ENCODE assay signal across 23 mouse cellular contexts in genomic region chr10:76023921-76024320, GRCm38 (mm10).
"Had no signal": no experiment of that assay in that cellular context is flagged by ENCODE, and none has a peak within 500 bp of the region (broad histone marks: within the 10 kb centered on the region; RNA-seq: fewer than 3 reads in every experiment).

No protein-coding gene starts in this region.

- H3K4me2 ChIP-seq: lung, embryonic 15.5 days; midbrain, embryonic 11.5 days; midbrain, embryonic 13.5 days; neural tube, embryonic 13.5 days; neural tube, embryonic 15.5 days; stomach, embryonic 15.5 days had no signal

- ATAC-seq: lung, postnatal 0 days; midbrain, embryonic 13.5 days; midbrain, embryonic 16.5 days had no signal

- H3K36me3 ChIP-seq: lung, embryonic 15.5 days; midbrain, embryonic 13.5 days; neural tube, embryonic 13.5 days; neural tube, embryonic 15.5 days; stomach, embryonic 15.5 days had no signal

- H3K9ac ChIP-seq: lung, embryonic 15.5 days; midbrain, embryonic 13.5 days; neural tube, embryonic 13.5 days; neural tube, embryonic 15.5 days; stomach, embryonic 15.5 days had no signal

- H3K9me3 ChIP-seq: lung, embryonic 15.5 days; neural tube, embryonic 15.5 days; stomach, embryonic 15.5 days had no signal

- H3K4me1 ChIP-seq: midbrain, embryonic 13.5 days; neural tube, embryonic 13.5 days; neural tube, embryonic 15.5 days; stomach, embryonic 15.5 days had no signal

- H3K27me3 ChIP-seq: lung, embryonic 15.5 days; megakaryocyte, embryonic 14.5 days; midbrain, embryonic 13.5 days; neural tube, embryonic 13.5 days; neural tube, embryonic 15.5 days; stomach, embryonic 15.5 days had no signal

- H3K27ac ChIP-seq: lung, embryonic 15.5 days; macrophage; midbrain, embryonic 13.5 days; neural tube, embryonic 13.5 days; neural tube, embryonic 15.5 days; stomach, embryonic 15.5 days; stomach, postnatal 0 days had no signal

- DNase-seq: lung, adult 2 months; lung, postnatal 14 days; lung, postnatal 36 days; retina, postnatal 1 day; right cerebral cortex, adult 18-20 months; right cerebral cortex, postnatal 25 days; right cerebral cortex, postnatal 4 days; spleen, adult 18-20 months; thymus, adult 2 months; thymus, postnatal 25 days; thymus, postnatal 4 days had no signal

- H3K4me3 ChIP-seq: lung, embryonic 15.5 days; megakaryocyte, embryonic 14.5 days; midbrain, embryonic 13.5 days; myocyte; neural tube, embryonic 13.5 days; neural tube, embryonic 15.5 days; stomach, embryonic 15.5 days had no signal
